Mouse (Mus musculus) olfactory bulb, adult 2 months (tissue): ENCODE measurements around the gene Gstm2.

ENCODE experiments used
- CTCF ChIP-seq: fragments of 200-500 bp; IDR thresholded peaks from 2 replicates; pipeline ENCODE4 v1.5.1; 2012; ENCODE audit warnings: low read depth, mild to moderate bottlenecking, low read length, moderate library complexity; ENCODE audit not compliant: insufficient read depth
- POLR2A ChIP-seq: fragments of 200-500 bp; IDR thresholded peaks from 2 replicates; pipeline ENCODE4 v1.6.1; 2012; ENCODE audit warnings: mild to moderate bottlenecking, low read depth, low read length, moderate library complexity; ENCODE audit not compliant: insufficient read depth

- TF ChIP-seq CTCF (no peak), POLR2A (no peak)
Measured at GRCm38 (mm10) chr3:107968724-107969395, 17.4 kb downstream of the Gstm2 start, which contains the start of gene Gstm3.
